Mouse (Mus musculus) MEL (cell line): Measurements from ENCODE around the gene Ubap1l.

Experiments used
- GABPA ChIP-seq: IDR thresholded peaks from 2 replicates; pipeline ENCODE4 v1.6.1; 2012; ENCODE audit warnings: low read depth, mild to moderate bottlenecking, inconsistent platforms, low read length, improper control_type of control experiment, moderate library complexity
- ZC3H11A ChIP-seq: IDR thresholded peaks from 2 replicates; pipeline ENCODE4 v1.6.1; 2012; ENCODE audit warnings: low read depth, mild to moderate bottlenecking, inconsistent platforms, low read length, improper control_type of control experiment

DNA sequence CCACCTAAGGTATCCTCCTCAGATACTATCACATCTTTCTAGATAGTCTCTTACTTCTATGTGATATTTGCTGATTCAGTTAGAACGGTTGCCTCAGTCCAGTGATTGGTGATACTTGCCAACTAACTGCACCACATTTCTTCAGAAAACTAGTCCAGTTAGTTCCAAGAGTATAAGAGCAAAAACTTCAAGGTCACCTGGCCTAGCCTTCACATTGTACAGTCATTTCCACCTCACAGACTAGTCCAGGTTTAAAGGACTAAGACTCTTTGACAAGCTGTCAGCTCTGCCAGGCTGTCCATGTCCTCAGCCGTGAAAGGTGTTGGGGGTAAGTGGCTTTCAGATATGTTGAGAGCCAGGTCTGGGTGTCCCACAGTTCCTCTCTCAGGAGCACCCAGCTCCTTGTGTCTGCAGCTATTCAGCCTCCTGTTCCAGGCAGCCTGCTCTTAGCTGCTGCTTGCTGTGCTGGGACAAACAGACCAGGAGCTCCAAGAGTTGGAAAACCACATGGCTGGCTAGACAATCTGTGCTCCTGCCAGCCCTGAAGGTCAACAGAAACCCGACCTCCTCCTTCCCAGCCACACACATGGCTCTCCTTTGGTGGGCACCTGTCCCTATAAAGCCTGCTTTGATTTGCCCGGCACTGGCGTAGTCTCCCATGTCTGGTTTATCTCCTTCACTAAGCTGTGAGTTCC, 13.8 kb downstream of the Ubap1l start:
- TF ChIP-seq ZC3H11A (no peak), GABPA (no peak)
